Mouse (Mus musculus): ENCODE data around the gene Rbm12b1. TPM values are rescaled to one million over a fixed set of nuclear protein-coding genes. Genes with fewer than 3 reads are reported as not detected.
A peak's percentile ranks its signal among the peaks of the same experiment; 100 is the strongest.
"Not testable (repeated sequence)": the region's sequence is repeated elsewhere in the genome, so short reads cannot be mapped to it uniquely, and the experiment has no call there.

Gene Rbm12b1
- polyA plus RNA-seq (2015; fragmentation: Nextera tagmentation; extraction: Ambion mirVana), result 10.1 and 10.2 TPM in 2 replicates

- H3K9me3 ChIP-seq, H3K36me3 ChIP-seq, H3K27me3 ChIP-seq, H3K4me1 ChIP-seq: not testable (repeated sequence)
- H3K27ac ChIP-seq (replicated peaks), result peak within 1 kb of the TSS; percentile 78
- H3K4me3 ChIP-seq, result peak within 1 kb of the TSS; percentile 46
- 2% methylated on average over 19 of the region's 32 CpGs for WGBS
- H3K9ac ChIP-seq (replicated peaks), result peak within 1 kb of the TSS; percentile 51
- peak; percentile 100 for ATAC-seq (replicated peaks)
- H3K4me2 ChIP-seq (replicated peaks), result peak within 1 kb of the TSS; percentile 39
Observed at GRCm38 (mm10) chr4:12140141-12140567, at the start of gene Rbm12b1. Gene Rbm12b1 (plus strand): TSS chr4:12140264.

GRCm38 (mm10) chr4:12140592-12141062 is 563 bp downstream of the Rbm12b1 start:
- Histone ChIP-seq H3K4me2 (replicated peaks) (peak overlapping the region; percentile 39), H3K27ac (replicated peaks) (peak overlapping the region; percentile 50; the same call in 1 of the 2 replicates), H3K9ac (replicated peaks) (peak overlapping the region; percentile 51), H3K4me3 (peak overlapping the region; percentile 46)
- H3K4me1 ChIP-seq, H3K36me3 ChIP-seq, H3K27me3 ChIP-seq, H3K9me3 ChIP-seq: not testable (repeated sequence)
- peak; percentile 87 for ATAC-seq (replicated peaks)
- WGBS, result 12% methylated on average over 22 of the region's 40 CpGs

- H3K36me3 ChIP-seq, result peaks cover 10% of the 10 kb centered on the region
- not testable (repeated sequence) for H3K4me2 ChIP-seq (replicated peaks); ATAC-seq (replicated peaks); H3K9me3 ChIP-seq; H3K27ac ChIP-seq (replicated peaks); H3K27me3 ChIP-seq; H3K4me1 ChIP-seq; H3K9ac ChIP-seq (replicated peaks); H3K4me3 ChIP-seq
- WGBS, result 81% methylated on average over 7 of the region's 7 CpGs
Observed at GRCm38 (mm10) chr4:12141516-12141915, 1.5 kb downstream of the Rbm12b1 start.

GRCm38 (mm10) chr4:12147660-12148059 is 7.6 kb downstream of the Rbm12b1 start:
- H3K4me3 ChIP-seq, result no peak overlapping the region
- no peak for ATAC-seq (replicated peaks)
- H3K27ac ChIP-seq (replicated peaks), result no peak overlapping the region
- peaks cover 32% of the 10 kb centered on the region for H3K36me3 ChIP-seq
- no peak overlapping the region for H3K9ac ChIP-seq (replicated peaks)
- no peak overlapping the region for H3K4me2 ChIP-seq (replicated peaks)
- peaks cover 10% of the 10 kb centered on the region; the same call in 1 of the 2 replicates for H3K9me3 ChIP-seq
- H3K27me3 ChIP-seq, result no peaks in the 10 kb centered on the region
- H3K4me1 ChIP-seq, result no peaks in the 10 kb centered on the region

- H3K36me3 ChIP-seq, result peaks cover 22% of the 10 kb centered on the region
- no peaks in the 10 kb centered on the region for H3K9me3 ChIP-seq
- H3K27me3 ChIP-seq, result no peaks in the 10 kb centered on the region
- no peak for ATAC-seq (replicated peaks)
- peak overlapping the region; percentile 70 for H3K4me2 ChIP-seq (replicated peaks)
- H3K4me1 ChIP-seq, result peaks cover 13% of the 10 kb centered on the region
- 8% methylated on average over 9 of the region's 9 CpGs for WGBS
- peak overlapping the region; percentile 94 for H3K4me3 ChIP-seq
- peak overlapping the region; percentile 94 for H3K27ac ChIP-seq (replicated peaks)
- H3K9ac ChIP-seq (replicated peaks), result peak overlapping the region; percentile 98
Observed at GRCm38 (mm10) chr4:12170986-12171317, 30.9 kb downstream of the Rbm12b1 start.

GRCm38 (mm10) chr4:12171318-12172091 is 31.4 kb downstream of the Rbm12b1 start, which contains the start of gene Fam92a:
Gene Fam92a (minus strand): TSS chr4:12172015.
- Histone ChIP-seq H3K27ac (replicated peaks) (peak within 1 kb of the TSS; percentile 94), H3K4me3 (peak within 1 kb of the TSS; percentile 94), H3K4me2 (replicated peaks) (peak within 1 kb of the TSS; percentile 70), H3K9me3 (no peaks in the 10 kb centered on the region), H3K9ac (replicated peaks) (peak within 1 kb of the TSS; percentile 98), H3K27me3 (no peaks in the 10 kb centered on the region), H3K4me1 (peaks cover 13% of the 10 kb centered on the region), H3K36me3 (peaks cover 16% of the 10 kb centered on the region)
- peak; percentile 94 for ATAC-seq (replicated peaks)
- WGBS, result under 1% methylated on average over 73 of the region's 74 CpGs

- H3K36me3 ChIP-seq, result no peaks in the 10 kb centered on the region
- no peaks in the 10 kb centered on the region for H3K27me3 ChIP-seq
- H3K4me3 ChIP-seq, result no peak overlapping the region
- ATAC-seq (replicated peaks), result peak; percentile 38; the same call in 1 of the 2 replicates
- no peaks in the 10 kb centered on the region for H3K9me3 ChIP-seq
- no peak overlapping the region for H3K9ac ChIP-seq (replicated peaks)
- H3K4me1 ChIP-seq, result no peaks in the 10 kb centered on the region
- no peak overlapping the region for H3K27ac ChIP-seq (replicated peaks)
- WGBS, result 85% methylated on average over 10 of the region's 10 CpGs
- H3K4me2 ChIP-seq (replicated peaks), result no peak overlapping the region
Observed at GRCm38 (mm10) chr4:12178992-12179391, 38.9 kb downstream of the Rbm12b1 start.

Other genes starting within 250 kb of the Rbm12b1 start
- gene Gm10604, start 159.0 kb upstream of the Rbm12b1 start, polyA plus RNA-seq (2015; fragmentation: Nextera tagmentation; extraction: Ambion mirVana), result 0.87 and 0.88 TPM in 2 replicates
- 19.9 and 20.5 TPM in 2 replicates for gene Rbm12b2, start 50.8 kb upstream of the Rbm12b1 start, polyA plus RNA-seq (2015; fragmentation: Nextera tagmentation; extraction: Ambion mirVana)
- gene Fam92a, start 31.8 kb downstream of the Rbm12b1 start, polyA plus RNA-seq (2015; fragmentation: Nextera tagmentation; extraction: Ambion mirVana), result 94.6 and 103 TPM in 2 replicates

Data from forebrain, embryonic 15.5 days (tissue).